Mouse (Mus musculus) liver, adult 2 months (tissue): ENCODE measurements around the gene Cntfr.

Source experiments
- CTCF ChIP-seq: fragments of 200-500 bp; IDR thresholded peaks from 2 replicates; pipeline ENCODE4 v1.5.1; 2011; ENCODE audit warnings: low read depth, low read length, control low read depth
- POLR2A ChIP-seq: fragments of 200-500 bp; IDR thresholded peaks from 2 replicates; pipeline ENCODE4 v1.6.1; 2011; ENCODE audit warnings: low read length, control low read depth; ENCODE audit not compliant: insufficient read depth; ENCODE audit errors: extremely low read depth

- TF ChIP-seq POLR2A (no peak), CTCF (no peak)
Observed at GRCm38 (mm10) chr4:41705922-41706754, 9.2 kb upstream of the Cntfr start.
